Mouse (Mus musculus) midbrain, embryonic 16.5 days (tissue): ENCODE measurements at regions not wholly inside any gene's neighbourhood (a gene's known extent, or its start where the extent isn't known, plus 50 kb on each side); places are given as distances from the start of the nearest gene placed in this dataset.

Source experiments
- ATAC-seq: fragments of 200-750 bp; cut with Nextera tagmentation; 2 replicates; pipeline ENCODE4 v1.8.0; 2017; ENCODE audit warnings: moderate TSS enrichment
- H3K27ac ChIP-seq: fragments of 300-500 bp; sonication (generic); 2 replicates; pipeline ENCODE4 v1.5.1; 2014; ENCODE audit warnings: mild to moderate bottlenecking, low read length, mixed read lengths
- H3K27me3 ChIP-seq: fragments of 300-500 bp; sonication (generic); 2 replicates; pipeline ENCODE4 v1.6.1; 2014; ENCODE audit warnings: low read depth, low read length, mixed read lengths; ENCODE audit not compliant: control insufficient read depth, insufficient read depth
- H3K36me3 ChIP-seq: fragments of 300-500 bp; sonication (generic); 2 replicates; pipeline ENCODE4 v1.6.1; 2014; ENCODE audit warnings: mild to moderate bottlenecking, low read length, moderate library complexity, mixed read lengths; ENCODE audit not compliant: control insufficient read depth, insufficient read depth
- H3K4me1 ChIP-seq: fragments of 300-500 bp; sonication (generic); 2 replicates; pipeline ENCODE4 v1.6.1; 2014; ENCODE audit warnings: mild to moderate bottlenecking, low read length, mixed read lengths; ENCODE audit not compliant: control insufficient read depth, insufficient read depth
- H3K4me2 ChIP-seq: fragments of 300-500 bp; sonication (generic); 2 replicates; pipeline ENCODE4 v1.6.1; 2014; ENCODE audit warnings: mild to moderate bottlenecking, low read length, mixed read lengths
- H3K4me3 ChIP-seq: fragments of 300-500 bp; sonication (generic); 2 replicates; pipeline ENCODE4 v1.5.1; 2014; ENCODE audit warnings: low read depth, mild to moderate bottlenecking, low read length, moderate library complexity, mixed read lengths
- H3K9ac ChIP-seq: fragments of 300-500 bp; sonication (generic); 2 replicates; pipeline ENCODE4 v1.6.1; 2014; ENCODE audit warnings: low read depth, low read length, mixed read lengths
- H3K9me3 ChIP-seq: fragments of 300-500 bp; sonication (generic); replicated peaks from 2 replicates; pipeline ENCODE4 v1.6.1; 2014; ENCODE audit warnings: mild to moderate bottlenecking, low read length, mixed read lengths; ENCODE audit not compliant: control insufficient read depth, poor library complexity, severe bottlenecking
- WGBS: fragments of 180-500 bp; shearing (Covaris S2); extraction: QIAGEN DNeasy Blood & Tissue Kit; methylation state at CpG from one replicate; pipeline ENCODE4 v1.1.7; 2014; 5-methylcytosine and 5-hydroxymethylcytosine counted together

- H3K9me3 ChIP-seq: no peaks in the 10 kb centered on the region
- no peaks in the 10 kb centered on the region for H3K27me3 ChIP-seq
- peak; percentile 72 for ATAC-seq
- H3K4me3 ChIP-seq: peak overlapping the region; percentile 7; the same call in 1 of the 2 replicates
- H3K4me2 ChIP-seq: peak overlapping the region; percentile 43
- 29% methylated on average over 6 of the region's 6 CpGs for WGBS
- no peaks in the 10 kb centered on the region for H3K36me3 ChIP-seq
- H3K27ac ChIP-seq: peak overlapping the region; percentile 75
- H3K4me1 ChIP-seq: peaks cover 17% of the 10 kb centered on the region
- H3K9ac ChIP-seq: peak overlapping the region; percentile 38; the same call in 1 of the 2 replicates
Measured at GRCm38 (mm10) chr1:35242849-35243248, 393.1 kb downstream of the Plekhb2 start.

- H3K4me2 ChIP-seq: peak overlapping the region; percentile 43
- WGBS: 30% methylated on average over 6 of the region's 6 CpGs
- peaks cover 17% of the 10 kb centered on the region for H3K4me1 ChIP-seq
- 0 out of 2 replicates have a peak overlapping the region, but pooled peaks have one; percentile 38 for H3K9ac ChIP-seq
- no peaks in the 10 kb centered on the region for H3K36me3 ChIP-seq
- no peaks in the 10 kb centered on the region for H3K9me3 ChIP-seq
- peak overlapping the region; percentile 7; the same call in 1 of the 2 replicates for H3K4me3 ChIP-seq
- no peaks in the 10 kb centered on the region for H3K27me3 ChIP-seq
- ATAC-seq: peak; percentile 80
- peak overlapping the region; percentile 75 for H3K27ac ChIP-seq
Measured at GRCm38 (mm10) chr1:35243339-35243738, 393.6 kb downstream of the Plekhb2 start.

GRCm38 (mm10) chr1:35265125-35265524 is 415.3 kb downstream of the Plekhb2 start:
- ATAC-seq: no peak

GRCm38 (mm10) chr1:35266626-35267025 is 416.9 kb downstream of the Plekhb2 start:
- H3K9me3 ChIP-seq: no peaks in the 10 kb centered on the region
- 0 out of 2 replicates have a peak, but pooled peaks cover 6% of the 10 kb centered on the region for H3K4me1 ChIP-seq
- no peaks in the 10 kb centered on the region for H3K27me3 ChIP-seq
- WGBS: 54% methylated on average over 7 of the region's 7 CpGs
- no peak for ATAC-seq
- H3K4me3 ChIP-seq: no peak overlapping the region
- H3K9ac ChIP-seq: no peak overlapping the region
- H3K4me2 ChIP-seq: no peak overlapping the region
- H3K27ac ChIP-seq: no peak overlapping the region
- H3K36me3 ChIP-seq: no peaks in the 10 kb centered on the region

More at GRCm38 (mm10) chr1:35265125-35265524, 415.3 kb downstream of the Plekhb2 start:
- no peak overlapping the region for H3K4me2 ChIP-seq
- no peak overlapping the region for H3K27ac ChIP-seq
- no peak overlapping the region for H3K4me3 ChIP-seq
- 94% methylated on average over 1 of the region's 1 CpGs for WGBS
- H3K36me3 ChIP-seq: no peaks in the 10 kb centered on the region
- H3K27me3 ChIP-seq: no peaks in the 10 kb centered on the region
- H3K4me1 ChIP-seq: 0 out of 2 replicates have a peak, but pooled peaks cover 6% of the 10 kb centered on the region
- H3K9ac ChIP-seq: no peak overlapping the region
- H3K9me3 ChIP-seq: no peaks in the 10 kb centered on the region

GRCm38 (mm10) chr1:35267883-35268282 is 418.1 kb downstream of the Plekhb2 start:
- H3K36me3 ChIP-seq: no peaks in the 10 kb centered on the region
- no peaks in the 10 kb centered on the region for H3K9me3 ChIP-seq
- WGBS: 66% methylated on average over 7 of the region's 7 CpGs
- no peaks in the 10 kb centered on the region for H3K27me3 ChIP-seq
- ATAC-seq: peak; percentile 86
- no peak overlapping the region for H3K27ac ChIP-seq
- no peak overlapping the region for H3K4me2 ChIP-seq
- no peak overlapping the region for H3K4me3 ChIP-seq
- 0 out of 2 replicates have a peak, but pooled peaks cover 6% of the 10 kb centered on the region for H3K4me1 ChIP-seq
- H3K9ac ChIP-seq: no peak overlapping the region

GRCm38 (mm10) chr1:35274978-35275377 is 425.2 kb downstream of the Plekhb2 start:
- no peak for ATAC-seq
- 92% methylated on average over 8 of the region's 8 CpGs for WGBS
- H3K4me2 ChIP-seq: no peak overlapping the region

More at GRCm38 (mm10) chr1:35274978-35275377, 425.2 kb downstream of the Plekhb2 start:
- Histone ChIP-seq H3K9ac (no peak overlapping the region), H3K9me3 (no peaks in the 10 kb centered on the region), H3K36me3 (no peaks in the 10 kb centered on the region), H3K27ac (no peak overlapping the region), H3K4me1 (no peaks in the 10 kb centered on the region), H3K4me3 (no peak overlapping the region), H3K27me3 (no peaks in the 10 kb centered on the region)
